Mouse (Mus musculus): ENCODE results near the gene Fshr.

DNA sequence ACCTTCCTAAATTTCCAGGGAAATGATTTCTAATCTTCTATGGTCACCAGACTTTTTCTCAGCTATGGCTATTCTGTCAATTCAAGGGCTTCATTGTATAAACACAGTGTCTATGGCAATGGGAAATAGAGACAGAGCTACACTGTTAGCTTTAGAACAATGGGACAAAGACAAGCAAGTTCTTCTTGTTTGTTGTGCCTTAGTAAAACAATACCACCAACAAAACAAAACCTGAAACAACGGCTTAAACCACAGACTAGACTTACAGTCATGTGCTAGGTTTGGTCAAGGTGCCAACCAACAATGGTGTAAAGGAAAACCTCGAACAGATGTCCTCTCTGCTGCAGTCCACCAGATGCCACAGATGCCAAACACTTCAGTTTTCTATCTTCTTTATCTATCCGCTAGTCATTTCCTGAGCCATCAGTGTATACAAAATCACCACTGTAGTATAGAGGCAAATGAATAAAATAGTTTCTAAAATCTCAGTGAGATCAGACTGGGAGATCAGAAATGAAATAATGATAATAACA lies 149.4 kb downstream of the Fshr start:
- no peak for TF ChIP-seq CTCF (conservative IDR thresholded peaks at IDR 0.05; ENCODE audit: insufficient read depth, insufficient read length, low read depth, low read length)
- no peak for TF ChIP-seq POLR2A (IDR thresholded peaks at IDR 0.05; ENCODE audit: low read depth, low read length)
